Mouse (Mus musculus): ENCODE measurements around the gene 2510009E07Rik.
"Not testable (repeated sequence)": the region's sequence is repeated elsewhere in the genome, so short reads cannot be mapped to it uniquely, and the experiment has no call there.

The 2510009E07Rik gene

DNA sequence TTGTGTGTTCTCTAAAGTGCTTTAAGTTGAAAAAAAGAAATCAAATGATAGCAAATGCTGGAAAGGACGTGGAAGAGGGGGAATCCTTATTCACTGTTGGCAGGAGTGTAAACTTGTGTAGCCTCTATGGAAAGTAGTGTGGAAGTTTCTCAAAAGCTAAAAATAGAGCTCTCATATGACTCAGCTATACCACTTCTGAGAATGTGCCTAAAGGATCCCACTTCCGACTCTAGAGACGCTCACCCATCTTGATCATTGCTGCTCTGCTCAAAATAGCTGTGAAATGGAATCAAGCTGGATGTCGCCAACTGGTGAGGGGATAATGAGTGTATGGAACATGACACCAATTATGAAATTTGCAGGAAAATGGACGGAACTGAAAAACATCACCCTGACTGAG lies 7.1 kb downstream of the 2510009E07Rik start:
- in situ Hi-C loops (cut with MboI; ENCODE audit: low sequenced_read_pairs) = no loop called here

DNA sequence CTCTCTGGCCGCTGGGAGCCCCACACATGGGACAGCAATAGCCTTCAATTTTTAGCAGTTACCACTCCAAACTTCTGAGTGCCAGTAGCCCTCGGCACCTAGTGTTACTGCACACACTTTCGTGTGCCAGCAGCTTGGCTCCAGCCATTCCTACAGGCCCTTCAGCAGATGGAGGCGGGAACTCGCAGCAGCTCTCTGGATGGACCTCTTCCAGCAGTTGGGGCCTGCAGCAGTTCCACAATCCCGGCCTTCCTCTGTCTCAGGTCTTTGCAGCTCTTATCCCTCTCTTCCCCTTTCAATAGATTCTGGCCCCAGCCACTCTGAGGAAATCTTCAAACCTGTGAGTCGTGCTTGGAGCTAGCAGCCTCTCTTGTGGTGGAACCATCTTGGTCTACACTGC lies 17.7 kb downstream of the 2510009E07Rik start:
- in situ Hi-C loops (cut with MboI; ENCODE audit: low sequenced_read_pairs) = no loop called here

DNA sequence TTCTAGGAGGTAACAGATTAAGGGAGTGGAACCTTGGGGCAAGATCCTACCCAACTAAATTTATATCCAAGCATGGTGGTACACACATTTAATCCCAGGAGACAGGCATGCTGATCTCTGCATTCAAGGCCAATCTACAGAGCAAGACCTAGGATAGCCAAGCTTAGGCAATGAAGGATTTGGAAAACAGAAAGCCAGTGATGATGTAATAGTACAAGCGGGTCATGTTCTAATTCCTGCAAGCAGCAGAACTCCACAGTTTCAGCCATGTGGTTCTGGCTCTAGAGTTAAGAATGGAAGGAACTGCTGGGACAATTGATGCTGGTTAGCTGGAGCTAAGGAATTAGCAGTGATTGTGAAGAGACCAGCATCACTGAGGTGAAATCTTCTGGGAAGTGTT lies 20.8 kb downstream of the 2510009E07Rik start:
- in situ Hi-C loops (cut with MboI; ENCODE audit: low sequenced_read_pairs) = not testable (repeated sequence)

DNA sequence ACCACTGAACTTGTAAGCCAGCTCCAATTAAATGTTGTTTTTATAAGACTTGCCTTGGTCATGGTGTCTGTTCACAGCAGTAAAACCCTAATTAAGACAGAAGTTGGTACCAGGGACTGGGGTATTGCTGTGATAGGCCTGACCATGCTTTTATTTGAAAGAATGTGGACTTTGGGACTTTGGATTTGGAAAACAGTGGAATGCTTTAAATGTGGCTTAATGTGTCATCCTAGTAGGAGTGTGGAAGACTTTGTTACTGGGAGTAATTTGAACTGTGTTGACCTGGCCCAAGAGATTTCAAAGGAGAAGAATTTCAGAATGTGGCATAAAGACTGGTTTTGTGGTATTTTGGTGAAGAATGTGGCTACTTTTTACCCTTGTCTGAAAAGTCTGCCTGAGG lies 21.4 kb downstream of the 2510009E07Rik start:
- in situ Hi-C loops (cut with MboI; ENCODE audit: low sequenced_read_pairs) = not testable (repeated sequence)

DNA sequence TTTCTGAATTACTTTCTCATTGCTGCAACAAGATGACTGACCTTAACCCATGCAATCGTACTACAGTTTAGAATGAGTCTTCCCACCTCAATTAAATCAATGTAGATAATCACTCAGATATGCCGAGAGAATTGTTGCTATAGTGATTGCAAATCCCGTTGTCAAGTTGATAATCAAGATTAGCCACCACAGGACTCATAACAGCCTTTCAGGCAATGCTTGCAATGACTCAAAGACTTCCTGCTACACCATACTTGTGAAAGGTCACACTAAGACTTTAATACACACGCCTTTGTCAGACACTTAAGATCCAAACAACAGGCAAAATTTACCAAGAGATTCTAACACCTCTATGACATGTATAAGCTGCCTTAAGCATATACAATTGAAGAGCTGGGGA lies 22.6 kb downstream of the 2510009E07Rik start:
- in situ Hi-C loops (cut with MboI; ENCODE audit: low sequenced_read_pairs) = no loop called here

DNA sequence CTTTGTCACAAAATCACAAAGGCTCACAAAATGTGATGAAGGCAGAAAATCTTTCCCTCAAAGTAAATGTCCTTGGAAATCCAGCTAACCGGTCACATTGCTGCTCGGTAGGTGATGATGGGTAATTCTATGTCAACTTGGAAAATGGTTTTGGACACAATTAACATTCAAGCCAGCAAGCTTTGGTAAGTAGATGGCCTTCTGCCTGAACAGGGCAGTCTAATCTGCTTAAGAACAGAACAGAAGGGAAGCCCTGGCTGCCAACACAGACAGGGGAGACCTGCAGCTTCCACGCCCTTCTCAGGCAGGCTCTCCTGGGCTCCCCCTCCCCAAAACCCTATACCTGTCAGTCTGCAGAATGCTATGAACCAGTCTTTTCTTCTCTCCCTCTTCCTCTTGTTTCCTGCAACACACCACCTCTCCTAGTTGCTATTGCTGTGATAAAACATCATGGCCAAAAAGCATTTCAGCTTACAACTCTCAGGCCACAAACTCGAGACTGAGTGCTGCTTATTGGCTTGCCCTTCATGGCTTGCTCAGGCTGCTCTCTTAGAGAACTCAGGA lies 29.0 kb downstream of the 2510009E07Rik start:
- in situ Hi-C loops (cut with MboI; ENCODE audit: low sequenced_read_pairs) = no loop called here

DNA sequence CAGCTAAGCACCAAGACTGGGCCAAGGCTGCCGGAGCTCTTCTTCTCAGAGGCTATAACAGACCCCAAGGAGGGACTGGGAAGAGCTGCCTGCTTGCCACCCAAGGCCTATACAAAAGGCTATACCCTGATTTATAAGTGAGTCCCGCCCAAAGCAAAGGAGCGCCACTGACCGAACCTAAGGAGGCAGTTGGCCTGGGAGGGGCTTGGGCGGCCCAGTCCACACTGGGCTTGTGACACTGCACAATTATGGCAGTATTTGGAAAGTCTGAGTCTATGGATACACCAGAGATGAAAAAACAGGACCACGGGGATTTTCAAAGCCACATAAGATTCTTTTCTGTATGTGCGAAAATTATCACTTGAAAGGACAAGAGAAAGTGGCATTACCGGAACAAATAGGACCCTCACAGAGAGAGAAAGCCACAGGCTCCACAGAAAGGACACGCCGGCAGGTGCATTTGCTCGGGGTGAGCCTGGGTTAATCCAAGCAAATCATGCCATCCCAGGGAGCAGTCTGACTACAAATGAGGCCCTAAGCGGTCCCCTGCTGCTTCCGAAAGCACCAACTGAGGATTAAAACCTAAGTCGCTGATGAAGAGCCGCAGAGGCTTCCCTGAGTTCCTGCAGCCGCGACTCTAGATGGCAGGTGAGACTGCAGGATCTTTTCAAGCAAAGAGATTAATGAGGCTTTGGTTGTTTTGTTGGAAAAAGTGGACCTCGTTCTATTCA lies 29.7 kb downstream of the 2510009E07Rik start:
- in situ Hi-C loops (cut with MboI; ENCODE audit: low sequenced_read_pairs) = no loop called here

DNA sequence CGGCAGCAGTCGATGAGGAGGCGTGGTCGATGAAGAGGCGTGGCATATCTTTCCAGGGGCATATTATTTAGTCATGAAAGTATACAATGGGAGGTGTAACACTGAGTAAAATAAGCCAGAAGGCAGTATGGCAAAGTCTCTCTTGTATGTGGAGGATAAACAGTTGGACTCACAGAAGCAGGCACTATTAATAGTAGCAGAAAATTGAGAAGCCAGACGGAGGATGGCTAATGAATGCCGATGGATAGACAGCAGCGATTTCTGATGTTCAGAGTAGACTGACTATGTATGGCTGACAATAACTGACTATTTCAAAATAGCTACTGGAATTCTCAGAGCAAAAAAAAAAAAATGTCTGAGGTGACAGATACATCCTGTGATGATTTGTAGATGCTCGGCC lies 38.5 kb downstream of the 2510009E07Rik start:
- in situ Hi-C loops (cut with MboI; ENCODE audit: low sequenced_read_pairs) = no loop called here

DNA sequence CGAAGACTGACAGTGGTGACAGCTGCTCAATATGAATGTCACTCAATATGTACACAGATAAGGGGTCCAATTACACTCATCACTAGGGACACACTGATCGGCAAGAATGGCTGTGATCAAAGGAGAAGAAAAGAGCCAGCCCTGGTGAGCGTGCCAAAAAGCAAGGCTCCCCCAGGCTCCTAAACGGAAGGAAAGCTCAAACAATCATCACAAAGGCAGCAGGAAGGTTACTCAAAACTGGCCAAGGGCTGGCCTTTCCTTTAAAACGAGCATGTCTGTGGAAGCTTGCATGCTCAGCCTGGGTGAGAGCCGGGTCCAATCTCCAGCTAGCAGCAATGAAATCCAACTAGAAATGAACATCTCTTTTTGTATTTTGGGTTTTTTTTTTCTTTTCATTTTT lies 39.2 kb downstream of the 2510009E07Rik start:
- in situ Hi-C loops (cut with MboI; ENCODE audit: low sequenced_read_pairs) = no loop called here

DNA sequence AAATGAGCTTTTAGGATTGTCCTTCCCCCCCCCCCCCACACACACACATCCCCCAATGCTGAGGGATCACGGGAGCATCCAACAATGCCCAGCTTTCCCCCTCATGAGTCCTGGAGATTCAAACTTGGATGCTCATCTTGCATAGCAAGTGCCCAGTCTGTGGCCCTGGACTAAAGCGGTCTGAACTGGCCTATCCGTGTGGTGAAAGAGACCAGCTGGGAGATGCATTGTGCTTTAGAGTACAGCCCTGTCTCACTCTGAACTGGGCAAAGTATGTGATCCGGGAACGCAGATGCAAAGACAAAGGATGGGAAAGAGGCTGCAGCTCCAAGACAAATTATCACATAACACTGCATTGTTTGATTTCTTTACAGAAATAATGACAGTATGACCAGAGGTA lies 40.1 kb downstream of the 2510009E07Rik start:
- in situ Hi-C loops (cut with MboI; ENCODE audit: low sequenced_read_pairs) = no loop called here

DNA sequence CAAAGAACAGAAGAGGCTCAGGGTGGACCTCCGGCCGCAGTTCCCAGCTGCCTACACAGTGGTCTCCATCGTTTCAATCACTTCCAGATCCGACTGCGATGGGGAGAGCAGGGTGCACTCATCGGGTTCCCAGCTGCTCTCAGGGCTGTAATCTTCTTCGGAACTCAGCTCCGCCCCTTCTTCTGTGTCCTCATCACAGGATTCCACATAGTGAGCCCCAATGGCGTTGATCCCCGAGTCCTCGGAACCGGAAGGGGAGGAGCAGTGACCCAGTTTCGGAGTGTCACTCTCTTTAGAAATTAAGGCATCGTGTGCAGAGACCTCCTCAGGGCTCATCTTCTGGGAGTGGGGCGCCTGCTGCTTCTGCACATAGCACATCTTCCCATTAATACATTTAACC lies 41.3 kb downstream of the 2510009E07Rik start:
- in situ Hi-C loops (cut with MboI; ENCODE audit: low sequenced_read_pairs) = no loop called here

DNA sequence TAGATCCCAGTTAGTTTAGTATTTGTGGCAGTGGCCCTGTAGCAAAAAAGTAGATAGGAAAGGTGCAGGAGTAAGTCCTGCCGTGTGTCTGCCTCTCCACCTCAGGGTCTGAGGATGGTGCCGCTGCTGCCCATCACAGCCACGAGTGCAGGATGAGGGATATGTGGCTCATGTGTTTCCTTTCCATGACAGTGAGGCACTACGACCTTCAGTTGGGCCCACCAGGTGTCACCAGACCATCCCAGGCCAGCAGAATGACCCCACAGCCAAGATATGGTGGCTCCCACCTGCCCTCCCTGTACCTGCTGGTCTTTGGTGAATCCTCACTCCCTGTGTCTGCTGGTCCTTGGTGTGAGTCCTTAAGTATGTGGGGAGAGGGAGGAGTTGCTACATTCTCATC lies 43.3 kb downstream of the 2510009E07Rik start:
- in situ Hi-C loops (cut with MboI; ENCODE audit: low sequenced_read_pairs) = no loop called here

DNA sequence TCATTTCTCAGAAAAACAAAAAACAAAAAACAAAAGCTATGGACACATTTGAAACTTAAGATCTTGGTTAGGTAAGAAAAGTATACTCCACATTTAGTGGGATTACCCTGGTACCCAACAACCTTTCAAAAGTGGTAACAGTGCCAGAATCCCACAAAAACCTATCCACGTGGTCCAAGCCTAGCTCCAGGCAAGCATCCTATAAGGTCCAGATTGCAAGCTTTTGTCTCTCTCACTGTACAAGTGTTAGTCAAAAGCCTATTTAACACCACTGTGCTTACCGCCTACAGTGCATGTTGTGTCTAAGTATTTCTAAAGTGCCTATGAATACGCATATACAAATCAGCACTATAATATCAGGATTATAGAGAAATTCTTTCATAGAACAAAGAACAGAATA lies 44.2 kb downstream of the 2510009E07Rik start:
- in situ Hi-C loops (cut with MboI; ENCODE audit: low sequenced_read_pairs) = no loop called here

DNA sequence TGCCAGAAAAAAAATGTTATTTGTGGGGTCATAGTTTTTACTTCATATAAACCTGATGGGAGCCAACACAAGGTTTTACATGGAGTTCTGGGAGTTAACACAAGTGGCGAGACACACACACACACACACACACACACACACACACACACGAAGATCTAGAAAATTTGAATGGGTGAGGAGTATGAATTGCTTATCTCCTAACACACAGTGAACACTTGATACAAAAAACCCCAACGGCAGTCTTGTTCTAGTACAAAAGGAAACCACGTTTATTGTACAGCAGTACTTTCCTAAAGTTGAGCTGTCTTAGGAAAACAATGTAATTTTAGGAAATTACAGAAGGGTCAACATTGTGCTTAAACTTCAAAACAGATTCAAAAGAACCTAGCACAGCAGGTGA lies 45.7 kb downstream of the 2510009E07Rik start:
- in situ Hi-C loops (cut with MboI; ENCODE audit: low sequenced_read_pairs) = no loop called here

DNA sequence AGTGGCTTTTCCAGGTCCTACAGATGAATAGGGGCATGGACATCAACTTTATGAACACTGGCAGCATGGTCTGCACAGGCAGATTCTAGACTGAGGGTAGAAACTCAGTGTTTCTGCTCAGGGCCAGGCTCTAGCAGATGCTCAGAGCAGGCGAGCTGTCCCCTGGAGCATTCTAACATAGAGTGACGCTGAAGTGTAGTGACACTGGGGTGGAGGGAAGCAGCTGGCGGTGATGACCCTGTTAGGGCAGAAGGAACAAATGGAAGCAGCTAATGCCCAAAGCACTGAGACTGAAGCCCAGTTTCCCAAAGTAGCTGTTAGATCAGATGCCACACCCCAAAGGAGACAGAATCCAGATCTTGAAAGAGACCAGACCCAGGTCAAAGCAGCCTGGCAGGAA lies 48.0 kb downstream of the 2510009E07Rik start:
- in situ Hi-C loops (cut with MboI; ENCODE audit: low sequenced_read_pairs) = no loop called here

DNA sequence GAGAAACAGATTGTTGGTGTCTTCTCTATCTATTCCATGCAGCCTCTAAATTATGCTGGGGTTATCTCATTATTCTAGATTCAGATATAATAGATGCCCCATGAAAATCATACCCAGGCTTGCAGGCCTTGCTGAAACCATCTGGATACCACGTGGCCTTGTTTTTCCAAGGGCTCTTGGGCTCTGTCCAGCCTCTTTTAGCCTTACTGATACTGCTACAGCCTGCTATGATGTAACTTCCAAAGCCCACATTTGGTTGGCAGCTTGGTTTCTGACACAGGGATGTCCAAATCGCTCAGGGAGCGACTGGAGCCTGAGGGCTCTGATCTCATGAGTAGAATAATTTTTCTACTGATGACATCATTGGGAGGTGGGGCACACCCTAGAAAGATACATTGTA lies 48.5 kb downstream of the 2510009E07Rik start:
- in situ Hi-C loops (cut with MboI; ENCODE audit: low sequenced_read_pairs) = no loop called here

DNA sequence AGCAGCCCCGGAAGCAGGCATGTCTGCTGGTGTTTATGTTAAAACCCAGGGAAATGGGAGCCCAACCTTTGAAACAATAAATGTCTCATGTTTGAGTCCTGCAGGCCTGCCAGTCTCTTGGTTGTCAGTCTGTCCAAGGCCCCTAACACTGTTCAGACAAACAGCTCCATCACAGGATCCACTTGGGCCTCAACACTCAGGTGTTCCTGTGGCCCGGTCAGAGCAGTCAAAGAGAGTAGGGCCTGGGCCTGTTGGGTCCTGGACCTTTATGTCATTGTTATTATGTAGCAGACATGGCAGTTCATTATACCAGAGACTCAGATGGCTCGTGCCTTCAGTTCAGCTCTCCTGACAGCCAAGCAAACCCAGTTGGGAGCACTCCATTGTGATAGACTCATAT lies 49.9 kb downstream of the 2510009E07Rik start:
- in situ Hi-C loops (cut with MboI; ENCODE audit: low sequenced_read_pairs) = no loop called here

DNA sequence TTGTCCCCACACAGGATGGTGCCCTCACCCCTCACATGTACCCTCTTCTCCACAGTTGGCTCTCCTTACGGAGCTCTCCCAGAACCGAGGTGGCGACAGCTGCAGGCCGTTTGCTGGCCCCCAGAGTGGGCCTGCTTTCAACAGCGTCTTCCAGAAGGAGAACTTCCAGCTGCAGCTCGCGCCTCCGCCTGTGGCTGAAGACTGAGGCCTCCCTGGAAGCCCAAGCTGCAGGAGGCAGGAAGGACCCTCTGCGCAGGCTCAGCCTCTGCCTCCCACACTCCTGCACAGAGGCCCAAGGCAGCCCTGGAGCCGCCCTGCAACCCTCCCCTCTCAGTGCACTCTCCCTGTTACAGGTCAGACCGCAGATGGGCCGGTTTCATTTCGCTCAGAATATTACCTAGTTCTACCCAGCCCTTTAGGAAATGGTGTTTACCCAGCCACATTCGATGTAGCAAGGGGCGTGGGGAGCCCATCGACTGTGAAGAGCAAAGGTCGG lies 50.4 kb downstream of the 2510009E07Rik start:
- in situ Hi-C loops (cut with MboI; ENCODE audit: low sequenced_read_pairs) = no loop called here

DNA sequence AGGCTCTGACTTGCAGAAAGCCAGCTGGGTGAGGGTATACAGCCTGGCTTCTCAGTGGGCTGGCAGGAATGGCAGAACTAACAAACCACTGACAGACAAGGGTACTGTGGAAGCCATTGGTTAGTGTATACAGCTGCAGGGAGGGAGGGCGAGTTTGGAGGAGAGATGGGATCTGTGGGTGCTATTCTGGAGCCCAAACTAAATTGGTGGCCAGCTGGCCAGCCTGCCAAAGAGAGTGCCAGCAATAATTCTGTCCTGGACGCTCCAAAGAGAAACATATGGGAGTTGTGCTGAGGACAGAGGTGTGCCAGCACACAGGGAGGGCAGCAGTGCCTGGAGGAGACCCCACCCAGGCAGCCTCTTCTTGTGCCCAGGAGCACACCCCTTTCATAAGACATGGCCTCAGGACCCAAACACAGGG lies 50.8 kb downstream of the 2510009E07Rik start:
- in situ Hi-C loops (cut with MboI; ENCODE audit: low sequenced_read_pairs) = no loop called here

DNA sequence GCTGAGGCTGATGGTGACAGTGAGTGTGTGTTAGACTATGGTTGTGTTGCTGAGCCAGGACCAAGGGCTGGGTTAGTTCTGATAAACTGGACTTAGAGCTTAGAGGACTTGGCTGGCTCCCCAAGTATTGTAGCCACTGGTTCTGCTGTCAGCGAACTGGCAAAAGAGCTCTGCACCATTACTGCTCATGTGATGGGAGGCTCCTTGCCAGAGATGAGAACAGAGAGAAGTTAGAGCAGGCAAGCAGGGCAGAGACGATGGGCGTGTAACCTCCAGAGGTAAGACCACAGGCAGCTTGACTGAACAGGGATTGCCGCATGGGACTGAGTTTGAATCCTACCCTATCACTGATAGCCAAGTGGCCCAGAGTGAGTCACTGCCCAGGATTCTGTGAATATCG lies 51.6 kb downstream of the 2510009E07Rik start:
- in situ Hi-C loops (cut with MboI; ENCODE audit: low sequenced_read_pairs) = no loop called here

DNA sequence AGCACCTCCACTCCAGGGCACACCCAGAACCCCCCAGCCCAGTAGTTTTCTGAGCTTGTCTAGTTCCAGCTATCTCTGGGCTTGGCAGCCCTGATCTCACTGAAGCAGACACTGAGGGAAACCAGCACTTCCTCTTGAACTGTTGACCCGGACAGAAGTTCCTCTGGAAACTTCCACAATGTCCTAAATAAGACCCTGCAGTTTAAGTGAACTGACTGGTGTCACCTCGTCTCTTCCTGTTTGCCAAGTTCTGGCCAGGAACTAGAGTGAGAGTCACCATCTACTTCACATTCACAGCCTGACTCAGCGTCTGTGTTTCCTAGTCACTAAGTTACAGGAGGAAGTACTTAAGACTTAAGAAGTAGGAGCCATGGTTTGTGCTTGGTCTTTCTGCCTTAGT lies 52.5 kb downstream of the 2510009E07Rik start:
- in situ Hi-C loops (cut with MboI; ENCODE audit: low sequenced_read_pairs) = no loop called here

DNA sequence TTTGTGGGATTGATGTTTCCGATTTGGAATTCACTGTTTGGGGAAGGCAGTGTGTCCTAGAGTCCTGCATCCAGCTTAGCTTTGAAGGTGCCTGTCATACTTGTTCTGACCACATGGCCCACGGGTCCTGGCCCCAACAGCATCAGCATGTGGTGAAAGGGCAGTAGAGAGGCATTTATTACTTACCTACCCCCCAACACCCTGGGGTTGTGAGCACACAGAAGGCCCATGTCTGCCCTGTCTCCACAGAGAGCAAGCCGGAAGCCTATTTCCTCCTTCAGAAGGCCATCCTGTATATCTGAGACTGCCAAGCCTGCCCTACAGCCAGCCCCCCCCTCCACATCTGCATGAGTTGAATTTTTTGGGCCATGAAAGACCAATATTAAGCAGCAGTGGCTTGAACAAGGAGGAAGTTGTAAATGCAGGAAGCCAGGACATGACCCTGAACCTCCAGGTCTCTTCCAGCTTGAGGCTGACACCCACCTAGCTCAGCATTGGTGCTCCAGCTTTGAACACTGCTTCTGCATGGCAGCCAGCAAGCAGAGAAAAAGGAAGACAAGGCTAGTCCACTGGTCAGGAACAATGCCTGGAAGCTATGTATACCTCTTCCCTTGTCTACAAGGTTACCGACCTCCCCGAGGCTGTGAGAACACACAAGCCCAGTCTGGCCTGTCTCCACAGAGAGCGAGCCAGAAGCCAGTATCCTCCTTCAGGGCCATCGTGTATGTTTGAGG lies 53.5 kb downstream of the 2510009E07Rik start:
- in situ Hi-C loops (cut with MboI; ENCODE audit: low sequenced_read_pairs) = no loop called here

Data from CH12F3 (cell line).